8 mouse cellular contexts compared by ENCODE assay signal in the genomic region with DNA sequence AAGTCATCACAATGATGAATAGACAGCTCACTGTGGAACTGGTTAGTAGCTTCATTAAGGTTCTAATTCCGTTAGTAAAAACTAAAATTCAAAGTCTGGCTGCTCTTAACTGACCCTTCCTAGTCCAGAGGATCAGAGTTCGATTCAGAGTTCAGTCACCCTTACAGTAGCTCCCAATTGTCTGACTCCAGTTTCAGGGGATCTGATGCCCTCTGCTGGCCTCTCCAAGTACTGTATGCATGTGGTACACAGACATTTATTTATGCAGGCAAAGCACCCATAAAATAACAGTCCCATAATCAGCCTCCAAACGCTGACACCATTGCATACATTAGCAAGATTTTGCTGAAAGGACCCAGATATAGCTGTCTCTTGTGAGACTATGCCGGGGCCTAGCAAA. TPM values are rescaled to one million over a fixed set of nuclear protein-coding genes. Genes with fewer than 3 reads are reported as not detected.
DNase-seq lines count a peak whose midpoint lies in the region; ATAC-seq and TF ChIP-seq lines count a peak whose summit lies in the region.

No protein-coding gene starts in this region.

- TF ChIP-seq CTCF in G1E (IDR thresholded peaks at IDR 0.05; ENCODE audit: low read depth, low read length) = peak; percentile 51
- peak; percentile 77 for TF ChIP-seq CTCF in heart, postnatal 0 days (IDR thresholded peaks at IDR 0.05; ENCODE audit: low read depth)

- 28% methylated on average over 4 of the region's 4 CpGs for WGBS in heart, postnatal 0 days

- no peaks in the 10 kb centered on the region for H3K27me3 ChIP-seq in G1E (ENCODE audit: insufficient read depth, low read length)
- H3K27me3 ChIP-seq in heart, postnatal 0 days (ENCODE audit: control insufficient read depth, insufficient read depth, low read length) = no peaks in the 10 kb centered on the region

- TF ChIP-seq EP300 in heart, postnatal 0 days (IDR thresholded peaks at IDR 0.05; ENCODE audit: low read depth) = no peak

- H3K27ac ChIP-seq in heart, postnatal 0 days (ENCODE audit: low read depth) = no peak overlapping the region

- DNase-seq in G1E (ENCODE audit: low spot score) = no peak
- peak; percentile 84 for DNase-seq in adrenal gland, postnatal 14 days
- peak; percentile 44 for DNase-seq in embryo, embryonic 11.5 days (ENCODE audit: low read depth, low spot score)
- peak; percentile 11 for DNase-seq in heart, postnatal 0 days (ENCODE audit: low spot score)
- peak; percentile 51 for DNase-seq in layer of hippocampus, adult 9-11 months
- peak; percentile 87 for DNase-seq in lung, postnatal 36 days
- peak; percentile 80 for DNase-seq in right cerebral cortex, postnatal 14 days

- H3K9ac ChIP-seq in heart, postnatal 0 days (replicated peaks; ENCODE audit: low read depth, low read length) = no peak overlapping the region

- no peaks in the 10 kb centered on the region for H3K4me1 ChIP-seq in G1E (ENCODE audit: insufficient read depth, low read depth, low read length)
- no peaks in the 10 kb centered on the region for H3K4me1 ChIP-seq in heart, postnatal 0 days (ENCODE audit: control insufficient read depth, insufficient read depth)

- H3K9me3 ChIP-seq in G1E (replicated peaks) = no peaks in the 10 kb centered on the region
- H3K9me3 ChIP-seq in heart, postnatal 0 days (replicated peaks; ENCODE audit: control insufficient read depth, low read length) = no peaks in the 10 kb centered on the region

- no peak overlapping the region for H3K4me3 ChIP-seq in G1E (ENCODE audit: low read depth, low read length)
- H3K4me3 ChIP-seq in heart, postnatal 0 days (ENCODE audit: low read depth, low read length) = no peak overlapping the region

- no peak overlapping the region for H3K4me2 ChIP-seq in heart, postnatal 0 days (ENCODE audit: low read depth, low read length)

- no peaks in the 10 kb centered on the region for H3K36me3 ChIP-seq in G1E (replicated peaks)
- H3K36me3 ChIP-seq in heart, postnatal 0 days (replicated peaks; ENCODE audit: control insufficient read depth, insufficient read depth, low read length) = no peaks in the 10 kb centered on the region

- ATAC-seq in G1E (ENCODE audit: extremely low read depth, insufficient number of reproducible peaks, low FRiP score, poor library complexity, severe bottlenecking) = no peak
- no peak for ATAC-seq in heart, postnatal 0 days (ENCODE audit: insufficient read depth, low read depth)
- ATAC-seq in monocyte, adult 5-6 weeks (replicated peaks; ENCODE audit: insufficient number of reproducible peaks, low FRiP score, low TSS enrichment, poor library complexity, severe bottlenecking) = no peak

RNA-seq across cellular contexts. Expression of gene Hebp2, which starts 56.2 kb away (rescaled TPM):
- total RNA-seq in G1E (2014; fragmentation: Nextera tagmentation) (not detected in 2 replicates), G1E (2017) (not detected in 2 replicates)
- not detected in 2 replicates for polyA plus RNA-seq in G1E (2012)
- 3.4 and 4.2 TPM in 2 replicates for total RNA-seq in adrenal gland, postnatal 14 days (2021)
- total RNA-seq in heart, postnatal 0 days (2014; rRNA removed; ENCODE audit: low replicate concordance) = 5.4 and 8.7 TPM in 2 replicates
- polyA plus RNA-seq in heart, postnatal 0 days (2015; fragmentation: Nextera tagmentation; extraction: Ambion mirVana) = 10.2 and 10.8 TPM in 2 replicates
- 0.29 to 1.2 TPM in 2 of 3 replicates, not detected in the other for total RNA-seq in monocyte, adult 5-6 weeks (2017)
